Mouse (Mus musculus): Measurements from ENCODE around the gene Inhbc. TPM values are rescaled to one million over a fixed set of nuclear protein-coding genes. Genes with fewer than 3 reads are reported as not detected.

The Inhbc gene
- polyA plus RNA-seq, 1 experiment = not detected

- H3K4me1 ChIP-seq (ENCODE audit: control insufficient read depth, insufficient read depth, low read length) = no peaks in the 10 kb centered on the region
- H3K36me3 ChIP-seq (ENCODE audit: control insufficient read depth, insufficient read depth, low read length, poor library complexity, severe bottlenecking) = no peaks in the 10 kb centered on the region
- no peaks in the 10 kb centered on the region for H3K27me3 ChIP-seq (ENCODE audit: control insufficient read depth, insufficient read depth, low read length, poor library complexity, severe bottlenecking)
- H3K27ac ChIP-seq (ENCODE audit: insufficient read depth, low read length) = no peak overlapping the region
- peak overlapping the region; percentile 6; the same call in 1 of the 2 replicates for H3K9ac ChIP-seq (ENCODE audit: low read depth, poor library complexity, severe bottlenecking)
- peak overlapping the region; percentile 58 for H3K4me3 ChIP-seq (ENCODE audit: low read depth, low read length)
- TF ChIP-seq POLR2A (IDR thresholded peaks at IDR 0.05; ENCODE audit: insufficient read depth, low read length) (no peak), CTCF (IDR thresholded peaks at IDR 0.05; ENCODE audit: low read depth, low read length) (peak; percentile 98)
- no peaks in the 10 kb centered on the region for H3K9me3 ChIP-seq (replicated peaks; ENCODE audit: control insufficient read depth, insufficient read depth, low read length, poor library complexity, severe bottlenecking)
These were observed 19.5 kb downstream of the Inhbc start for GRCm38 (mm10) chr10:127350594-127351284.

DNA sequence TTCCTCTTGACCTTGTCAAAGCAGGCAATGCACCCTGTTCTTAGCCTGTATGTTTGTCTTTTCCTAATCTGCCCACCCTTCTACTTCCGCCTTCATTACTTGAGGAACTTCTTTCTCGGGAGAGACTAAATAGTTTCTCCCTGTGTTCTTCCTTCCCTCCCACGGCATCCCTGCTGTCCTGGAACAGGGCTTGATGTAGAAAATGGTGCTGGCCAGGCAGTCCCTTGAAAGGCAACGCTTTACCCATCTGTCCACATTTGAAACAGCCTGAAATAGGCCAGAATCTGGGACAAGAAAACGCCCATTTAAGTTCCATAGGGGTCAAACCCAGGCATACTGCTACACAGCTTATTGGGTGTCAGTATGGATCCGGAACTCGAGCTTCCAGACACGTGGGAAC, 20.4 kb downstream of the Inhbc start:
- TF ChIP-seq EP300 (IDR thresholded peaks at IDR 0.05; ENCODE audit: insufficient read depth, low read depth, low read length) = no peak
- no peak for TF ChIP-seq CTCF (IDR thresholded peaks at IDR 0.05; ENCODE audit: low read depth, low read length)
- TF ChIP-seq POLR2A (IDR thresholded peaks at IDR 0.05; ENCODE audit: insufficient read depth, low read length) = no peak
- Histone ChIP-seq H3K4me3 (ENCODE audit: low read depth, low read length) (no peak overlapping the region), H3K9me3 (replicated peaks; ENCODE audit: control insufficient read depth, insufficient read depth, low read length, poor library complexity, severe bottlenecking) (no peaks in the 10 kb centered on the region), H3K27ac (ENCODE audit: insufficient read depth, low read length) (no peak overlapping the region), H3K36me3 (ENCODE audit: control insufficient read depth, insufficient read depth, low read length, poor library complexity, severe bottlenecking) (no peaks in the 10 kb centered on the region), H3K4me1 (ENCODE audit: control insufficient read depth, insufficient read depth, low read length) (no peaks in the 10 kb centered on the region), H3K27me3 (ENCODE audit: control insufficient read depth, insufficient read depth, low read length, poor library complexity, severe bottlenecking) (no peaks in the 10 kb centered on the region), H3K9ac (ENCODE audit: low read depth, poor library complexity, severe bottlenecking) (no peak overlapping the region)

GRCm38 (mm10) chr10:127348957-127349356, 21.3 kb downstream of the Inhbc start:
- TF ChIP-seq POLR2A (IDR thresholded peaks at IDR 0.05; ENCODE audit: insufficient read depth, low read length) (no peak), CTCF (IDR thresholded peaks at IDR 0.05; ENCODE audit: low read depth, low read length) (peak; percentile 71), EP300 (IDR thresholded peaks at IDR 0.05; ENCODE audit: insufficient read depth, low read depth, low read length) (no peak)
- Histone ChIP-seq H3K9ac (ENCODE audit: low read depth, poor library complexity, severe bottlenecking) (no peak overlapping the region), H3K4me1 (ENCODE audit: control insufficient read depth, insufficient read depth, low read length) (no peaks in the 10 kb centered on the region), H3K27me3 (ENCODE audit: control insufficient read depth, insufficient read depth, low read length, poor library complexity, severe bottlenecking) (no peaks in the 10 kb centered on the region), H3K36me3 (ENCODE audit: control insufficient read depth, insufficient read depth, low read length, poor library complexity, severe bottlenecking) (no peaks in the 10 kb centered on the region), H3K4me3 (ENCODE audit: low read depth, low read length) (no peak overlapping the region), H3K9me3 (replicated peaks; ENCODE audit: control insufficient read depth, insufficient read depth, low read length, poor library complexity, severe bottlenecking) (no peaks in the 10 kb centered on the region), H3K27ac (ENCODE audit: insufficient read depth, low read length) (no peak overlapping the region)

- Histone ChIP-seq H3K27me3 (ENCODE audit: control insufficient read depth, insufficient read depth, low read length, poor library complexity, severe bottlenecking) (no peaks in the 10 kb centered on the region), H3K9ac (ENCODE audit: low read depth, poor library complexity, severe bottlenecking) (no peak overlapping the region), H3K9me3 (replicated peaks; ENCODE audit: control insufficient read depth, insufficient read depth, low read length, poor library complexity, severe bottlenecking) (no peaks in the 10 kb centered on the region), H3K4me1 (ENCODE audit: control insufficient read depth, insufficient read depth, low read length) (no peaks in the 10 kb centered on the region), H3K27ac (ENCODE audit: insufficient read depth, low read length) (no peak overlapping the region), H3K36me3 (ENCODE audit: control insufficient read depth, insufficient read depth, low read length, poor library complexity, severe bottlenecking) (no peaks in the 10 kb centered on the region), H3K4me3 (ENCODE audit: low read depth, low read length) (no peak overlapping the region)
- no peak for TF ChIP-seq POLR2A (IDR thresholded peaks at IDR 0.05; ENCODE audit: insufficient read depth, low read length)
- TF ChIP-seq EP300 (IDR thresholded peaks at IDR 0.05; ENCODE audit: insufficient read depth, low read depth, low read length) = no peak
- TF ChIP-seq CTCF (IDR thresholded peaks at IDR 0.05; ENCODE audit: low read depth, low read length) = no peak
These were observed 24.1 kb downstream of the Inhbc start for GRCm38 (mm10) chr10:127346173-127346572.

DNA sequence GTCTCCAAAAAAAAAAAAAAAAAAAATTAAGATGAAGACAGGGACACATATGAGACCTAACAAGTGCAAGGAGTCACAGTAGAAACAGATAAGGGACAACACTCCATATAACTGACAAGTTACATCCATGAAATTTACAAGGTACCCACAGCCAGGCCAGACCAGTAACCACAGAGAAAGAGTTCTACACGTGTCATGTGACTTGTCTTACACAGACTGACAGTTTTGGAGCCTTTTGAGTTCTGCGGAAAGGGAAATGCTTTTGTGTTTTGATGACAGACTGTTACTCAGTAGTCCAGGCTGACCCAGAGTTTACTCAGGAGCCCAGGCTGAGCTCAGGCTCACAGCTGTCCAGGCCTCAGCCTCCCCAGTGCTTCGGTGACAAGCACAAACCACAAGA, 27.2 kb downstream of the Inhbc start:
- Histone ChIP-seq H3K4me1 (ENCODE audit: control insufficient read depth, insufficient read depth, low read length) (no peaks in the 10 kb centered on the region), H3K4me3 (ENCODE audit: low read depth, low read length) (no peak overlapping the region), H3K9ac (ENCODE audit: low read depth, poor library complexity, severe bottlenecking) (no peak overlapping the region), H3K36me3 (ENCODE audit: control insufficient read depth, insufficient read depth, low read length, poor library complexity, severe bottlenecking) (no peaks in the 10 kb centered on the region), H3K27me3 (ENCODE audit: control insufficient read depth, insufficient read depth, low read length, poor library complexity, severe bottlenecking) (no peaks in the 10 kb centered on the region), H3K9me3 (replicated peaks; ENCODE audit: control insufficient read depth, insufficient read depth, low read length, poor library complexity, severe bottlenecking) (no peaks in the 10 kb centered on the region), H3K27ac (ENCODE audit: insufficient read depth, low read length) (no peak overlapping the region)
- no peak for TF ChIP-seq POLR2A (IDR thresholded peaks at IDR 0.05; ENCODE audit: insufficient read depth, low read length)
- no peak for TF ChIP-seq EP300 (IDR thresholded peaks at IDR 0.05; ENCODE audit: insufficient read depth, low read depth, low read length)
- TF ChIP-seq CTCF (IDR thresholded peaks at IDR 0.05; ENCODE audit: low read depth, low read length) = no peak

- H3K36me3 ChIP-seq (ENCODE audit: control insufficient read depth, insufficient read depth, low read length, poor library complexity, severe bottlenecking) = no peaks in the 10 kb centered on the region
- no peaks in the 10 kb centered on the region for H3K4me1 ChIP-seq (ENCODE audit: control insufficient read depth, insufficient read depth, low read length)
- peak within 1 kb of the TSS; percentile 88 for H3K9ac ChIP-seq (ENCODE audit: low read depth, poor library complexity, severe bottlenecking)
- no peaks in the 10 kb centered on the region for H3K27me3 ChIP-seq (ENCODE audit: control insufficient read depth, insufficient read depth, low read length, poor library complexity, severe bottlenecking)
- H3K4me3 ChIP-seq (ENCODE audit: low read depth, low read length) = peak within 1 kb of the TSS; percentile 94
- H3K27ac ChIP-seq (ENCODE audit: insufficient read depth, low read length) = peak within 1 kb of the TSS; percentile 94
- TF ChIP-seq EP300 (IDR thresholded peaks at IDR 0.05; ENCODE audit: insufficient read depth, low read depth, low read length) (peak; percentile 32; the same call in 1 of the 2 replicates), CTCF (IDR thresholded peaks at IDR 0.05; ENCODE audit: low read depth, low read length) (peak; percentile 87), POLR2A (IDR thresholded peaks at IDR 0.05; ENCODE audit: insufficient read depth, low read length) (no peak)
- H3K9me3 ChIP-seq (replicated peaks; ENCODE audit: control insufficient read depth, insufficient read depth, low read length, poor library complexity, severe bottlenecking) = no peaks in the 10 kb centered on the region
These were observed 28.2 kb downstream of the Inhbc start, which contains the start of gene Gli1 for GRCm38 (mm10) chr10:127341891-127342639. Gene Gli1 (minus strand): TSS chr10:127341974.

All from ES-Bruce4 (cell line).